Mouse (Mus musculus): Measurements from ENCODE around the gene Zdhhc13. TPM values are rescaled to one million over a fixed set of nuclear protein-coding genes. Genes with fewer than 3 reads are reported as not detected.

Zdhhc13 gene
- total and polyA plus RNA-seq, 2 experiments from 2014 or later, result 28.3 to 58.9 TPM

DNA sequence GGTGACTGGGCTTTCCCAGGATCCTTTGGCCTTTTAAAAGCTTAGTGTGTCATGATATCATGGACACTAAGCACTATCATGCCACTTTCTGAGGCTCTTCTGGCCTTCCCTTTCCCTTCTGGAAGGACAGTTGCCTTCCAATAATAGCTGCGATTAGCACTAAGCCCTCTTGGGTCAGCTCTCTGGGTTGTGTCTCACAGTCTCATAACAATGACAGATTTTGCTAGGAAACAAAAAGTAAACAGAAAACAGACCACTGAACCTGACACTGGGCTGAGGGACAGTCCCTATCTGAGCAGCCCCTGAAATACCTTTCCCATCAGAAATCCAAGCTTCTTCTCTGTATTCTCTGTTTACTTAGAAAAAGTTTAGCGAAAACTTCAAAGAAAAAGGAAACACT lies 51.7 kb downstream of the Zdhhc13 start:
- H3K27ac ChIP-seq (ENCODE audit: low read depth, low read length), result no peak overlapping the region
- DNase-seq (no peak), ATAC-seq (no peak)
- no peak for TF ChIP-seq CTCF (IDR thresholded peaks at IDR 0.05; ENCODE audit: low read depth)
- 90% methylated on average over 2 of the region's 2 CpGs for WGBS
- no peaks in the 10 kb centered on the region for H3K9me3 ChIP-seq (ENCODE audit: low read length)
- H3K4me1 ChIP-seq (ENCODE audit: insufficient read depth), result no peaks in the 10 kb centered on the region
- no peak overlapping the region for H3K4me3 ChIP-seq (ENCODE audit: low read depth, low read length)
- no peak overlapping the region for H3K4me2 ChIP-seq (ENCODE audit: low read depth)
- H3K27me3 ChIP-seq (ENCODE audit: insufficient read depth, low read length), result no peaks in the 10 kb centered on the region
- no peak overlapping the region for H3K9ac ChIP-seq
- H3K36me3 ChIP-seq (ENCODE audit: insufficient read depth), result no peaks in the 10 kb centered on the region

DNA sequence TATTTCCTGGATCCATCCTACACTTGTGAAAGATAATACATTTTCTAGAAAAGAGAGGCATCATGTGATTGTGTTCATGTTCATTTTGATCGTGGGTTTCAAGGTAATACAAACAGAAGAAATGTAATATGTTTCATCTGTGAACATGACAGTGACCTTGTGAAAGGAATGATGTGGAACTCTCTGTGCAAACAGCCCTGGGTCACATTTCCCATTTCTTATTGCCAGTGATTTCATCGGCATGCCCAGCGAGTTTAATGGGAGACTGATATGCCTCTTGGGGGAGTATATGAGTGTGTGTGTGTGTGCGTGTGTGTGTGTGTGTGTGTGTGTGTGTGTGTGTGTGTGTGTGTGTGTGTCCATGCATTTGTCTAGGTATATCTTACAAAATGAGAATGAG lies 52.7 kb downstream of the Zdhhc13 start:
- Histone ChIP-seq H3K27ac (ENCODE audit: low read depth, low read length) (no peak overlapping the region), H3K4me3 (ENCODE audit: low read depth, low read length) (no peak overlapping the region), H3K9me3 (ENCODE audit: low read length) (no peaks in the 10 kb centered on the region), H3K27me3 (ENCODE audit: insufficient read depth, low read length) (no peaks in the 10 kb centered on the region), H3K9ac (no peak overlapping the region), H3K4me2 (ENCODE audit: low read depth) (no peak overlapping the region), H3K36me3 (ENCODE audit: insufficient read depth) (no peaks in the 10 kb centered on the region), H3K4me1 (ENCODE audit: insufficient read depth) (no peaks in the 10 kb centered on the region)
- 83% methylated on average over 4 of the region's 4 CpGs for WGBS
- ATAC-seq (no peak), DNase-seq (no peak)
- TF ChIP-seq CTCF (IDR thresholded peaks at IDR 0.05; ENCODE audit: low read depth), result no peak

- 63% methylated on average over 3 of the region's 3 CpGs for WGBS
These were observed 53.5 kb downstream of the Zdhhc13 start for GRCm38 (mm10) chr7:48842353-48842752.

DNA sequence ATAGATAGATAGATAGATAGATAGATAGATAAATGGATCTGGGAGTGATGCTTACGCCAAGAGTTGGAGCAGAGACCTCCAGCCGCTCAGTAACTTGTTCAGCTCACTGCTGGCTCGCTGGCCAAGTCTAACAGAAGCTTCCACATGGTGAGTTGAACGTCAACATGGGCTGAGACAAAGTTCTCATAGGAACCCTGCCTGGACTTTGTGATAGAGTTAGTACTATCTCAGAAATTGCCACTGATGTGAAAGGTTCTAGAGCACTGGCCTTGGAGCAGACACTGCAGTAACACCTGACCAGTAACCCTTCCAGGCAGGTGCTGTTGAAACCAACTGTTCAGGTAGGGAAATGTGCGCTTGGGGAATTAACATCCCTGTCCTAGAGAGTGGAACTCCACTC lies 54.7 kb downstream of the Zdhhc13 start:
- no peak for TF ChIP-seq CTCF (IDR thresholded peaks at IDR 0.05; ENCODE audit: low read depth)

More at GRCm38 (mm10) chr7:48842353-48842752, 53.5 kb downstream of the Zdhhc13 start:
- no peaks in the 10 kb centered on the region for H3K36me3 ChIP-seq (ENCODE audit: insufficient read depth)
- DNase-seq (no peak), ATAC-seq (no peak)
- H3K4me2 ChIP-seq (ENCODE audit: low read depth), result no peak overlapping the region
- no peaks in the 10 kb centered on the region for H3K9me3 ChIP-seq (ENCODE audit: low read length)
- no peak overlapping the region for H3K27ac ChIP-seq (ENCODE audit: low read depth, low read length)
- H3K9ac ChIP-seq, result no peak overlapping the region
- H3K4me3 ChIP-seq (ENCODE audit: low read depth, low read length), result no peak overlapping the region
- H3K4me1 ChIP-seq (ENCODE audit: insufficient read depth), result no peaks in the 10 kb centered on the region
- H3K27me3 ChIP-seq (ENCODE audit: insufficient read depth, low read length), result no peaks in the 10 kb centered on the region
- TF ChIP-seq CTCF (IDR thresholded peaks at IDR 0.05; ENCODE audit: low read depth), result no peak

DNA sequence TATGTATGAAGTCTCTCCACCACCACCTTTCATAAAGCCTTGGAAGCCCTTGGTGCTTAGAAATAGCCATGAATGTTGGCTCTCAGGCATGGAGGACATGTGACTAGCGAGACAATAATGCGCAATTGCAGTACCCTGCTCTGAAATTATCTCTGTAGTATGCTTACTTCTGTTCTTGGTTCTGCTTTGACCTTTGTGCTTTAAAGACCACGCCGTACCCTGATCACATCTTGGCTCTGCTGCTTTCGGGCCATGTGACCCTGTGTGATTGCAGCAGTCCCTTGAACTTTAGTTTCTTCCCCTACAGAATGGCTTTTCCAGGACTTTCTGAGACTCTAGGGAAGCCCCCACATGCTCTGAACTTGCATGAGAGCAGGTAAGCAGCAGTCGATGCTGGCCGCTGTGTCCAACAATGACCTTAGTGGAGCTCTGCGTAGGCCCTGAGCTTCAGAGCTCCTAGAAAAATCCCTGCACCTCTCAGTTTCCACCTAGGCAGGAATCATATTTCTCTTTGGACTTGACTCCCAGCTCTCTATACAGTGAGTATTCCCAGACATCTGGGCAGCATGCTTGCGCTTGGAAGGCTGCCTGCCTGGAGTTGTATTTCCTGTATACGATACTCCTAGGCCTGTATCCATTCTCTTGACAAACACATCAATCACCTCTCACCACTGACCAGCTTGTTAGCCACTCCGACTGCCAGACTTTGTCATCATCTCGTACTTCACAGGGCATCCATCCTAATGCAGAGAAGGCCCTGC lies 56.6 kb downstream of the Zdhhc13 start:
- DNase-seq (no peak), ATAC-seq (no peak)
- Histone ChIP-seq H3K4me1 (ENCODE audit: insufficient read depth) (no peaks in the 10 kb centered on the region), H3K27me3 (ENCODE audit: insufficient read depth, low read length) (no peaks in the 10 kb centered on the region), H3K36me3 (ENCODE audit: insufficient read depth) (no peaks in the 10 kb centered on the region), H3K4me3 (ENCODE audit: low read depth, low read length) (no peak overlapping the region), H3K4me2 (ENCODE audit: low read depth) (no peak overlapping the region), H3K9ac (no peak overlapping the region), H3K27ac (ENCODE audit: low read depth, low read length) (no peak overlapping the region), H3K9me3 (ENCODE audit: low read length) (no peaks in the 10 kb centered on the region)
- WGBS, result 93% methylated on average over 12 of the region's 12 CpGs
- TF ChIP-seq CTCF (IDR thresholded peaks at IDR 0.05; ENCODE audit: low read depth), result no peak

More for the DNA sequence above, 54.7 kb downstream of the Zdhhc13 start:
- no peak overlapping the region for H3K4me2 ChIP-seq (ENCODE audit: low read depth)
- no peaks in the 10 kb centered on the region for H3K4me1 ChIP-seq (ENCODE audit: insufficient read depth)
- H3K9ac ChIP-seq, result no peak overlapping the region
- ATAC-seq (no peak), DNase-seq (no peak)
- WGBS, result 87% methylated on average over 5 of the region's 5 CpGs
- H3K27ac ChIP-seq (ENCODE audit: low read depth, low read length), result no peak overlapping the region
- no peaks in the 10 kb centered on the region for H3K9me3 ChIP-seq (ENCODE audit: low read length)
- H3K36me3 ChIP-seq (ENCODE audit: insufficient read depth), result no peaks in the 10 kb centered on the region
- no peak overlapping the region for H3K4me3 ChIP-seq (ENCODE audit: low read depth, low read length)
- H3K27me3 ChIP-seq (ENCODE audit: insufficient read depth, low read length), result no peaks in the 10 kb centered on the region

GRCm38 (mm10) chr7:48846755-48847154 lies 58.0 kb downstream of the Zdhhc13 start:
- no peak overlapping the region for H3K4me2 ChIP-seq (ENCODE audit: low read depth)
- ATAC-seq, result no peak
- no peak overlapping the region for H3K4me3 ChIP-seq (ENCODE audit: low read depth, low read length)
- H3K27me3 ChIP-seq (ENCODE audit: insufficient read depth, low read length), result no peaks in the 10 kb centered on the region
- no peaks in the 10 kb centered on the region for H3K9me3 ChIP-seq (ENCODE audit: low read length)
- DNase-seq, result no peak
- 51% methylated on average over 6 of the region's 6 CpGs for WGBS
- H3K36me3 ChIP-seq (ENCODE audit: insufficient read depth), result no peaks in the 10 kb centered on the region
- no peaks in the 10 kb centered on the region for H3K4me1 ChIP-seq (ENCODE audit: insufficient read depth)
- H3K9ac ChIP-seq, result no peak overlapping the region
- no peak overlapping the region for H3K27ac ChIP-seq (ENCODE audit: low read depth, low read length)
- no peak for TF ChIP-seq CTCF (IDR thresholded peaks at IDR 0.05; ENCODE audit: low read depth)

DNA sequence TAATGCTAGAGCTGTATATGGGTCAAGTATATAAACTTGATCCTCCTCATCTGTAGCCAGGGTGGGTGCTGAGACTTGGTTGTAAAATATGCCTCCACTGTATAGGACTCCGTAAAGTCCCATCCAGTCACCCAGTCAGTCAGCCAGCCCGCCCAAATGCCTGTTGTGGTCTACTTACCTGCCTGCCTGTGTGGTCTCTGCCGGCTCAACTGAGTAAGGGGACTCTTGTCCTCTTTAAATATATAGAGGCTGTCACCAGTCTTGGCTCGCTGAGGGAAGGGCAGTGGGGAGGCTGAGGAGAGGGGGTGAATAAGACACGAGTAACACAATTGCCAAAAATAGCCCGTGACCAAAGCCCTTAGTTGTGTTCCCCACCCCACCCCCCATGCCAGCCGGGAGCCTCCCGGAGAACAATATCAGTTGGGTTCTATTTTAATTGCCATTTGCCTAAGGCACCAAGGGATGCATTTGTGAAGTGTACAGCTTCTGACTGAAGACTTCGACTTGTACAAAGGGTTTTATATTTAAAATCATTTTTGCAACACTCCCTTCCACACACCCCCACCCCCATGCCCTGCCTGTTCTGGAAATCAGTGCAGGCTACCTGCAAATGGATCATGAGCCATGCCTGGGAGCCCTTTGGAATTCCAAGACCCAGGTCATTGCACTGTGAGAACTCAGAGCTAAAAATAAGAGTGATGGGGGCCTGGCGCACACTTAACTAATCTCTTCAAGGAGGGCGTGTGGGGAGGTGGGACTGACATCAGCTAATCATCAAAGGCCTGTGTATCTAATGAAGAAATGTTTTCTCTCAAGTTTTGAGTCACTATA lies 59.2 kb downstream of the Zdhhc13 start, which contains the start of gene Csrp3:
Csrp3 (minus strand) TSS at position 214 of the 831 bp plus-strand sequence.
- 41% methylated on average over 11 of the region's 11 CpGs for WGBS
- Histone ChIP-seq H3K27ac (ENCODE audit: low read depth, low read length) (no peak within 1 kb of the TSS), H3K4me2 (ENCODE audit: low read depth) (no peak within 1 kb of the TSS), H3K9ac (no peak within 1 kb of the TSS), H3K36me3 (ENCODE audit: insufficient read depth) (no peaks in the 10 kb centered on the region), H3K4me1 (ENCODE audit: insufficient read depth) (no peaks in the 10 kb centered on the region), H3K27me3 (ENCODE audit: insufficient read depth, low read length) (no peaks in the 10 kb centered on the region), H3K4me3 (ENCODE audit: low read depth, low read length) (no peak within 1 kb of the TSS), H3K9me3 (ENCODE audit: low read length) (no peaks in the 10 kb centered on the region)
- no peak for TF ChIP-seq CTCF (IDR thresholded peaks at IDR 0.05; ENCODE audit: low read depth)
- DNase-seq, result no peak
- ATAC-seq, result no peak

Measured in forebrain, postnatal 0 days (tissue).